Comparison of ENCODE assay signal across 17 mouse cellular contexts in the genomic region with DNA sequence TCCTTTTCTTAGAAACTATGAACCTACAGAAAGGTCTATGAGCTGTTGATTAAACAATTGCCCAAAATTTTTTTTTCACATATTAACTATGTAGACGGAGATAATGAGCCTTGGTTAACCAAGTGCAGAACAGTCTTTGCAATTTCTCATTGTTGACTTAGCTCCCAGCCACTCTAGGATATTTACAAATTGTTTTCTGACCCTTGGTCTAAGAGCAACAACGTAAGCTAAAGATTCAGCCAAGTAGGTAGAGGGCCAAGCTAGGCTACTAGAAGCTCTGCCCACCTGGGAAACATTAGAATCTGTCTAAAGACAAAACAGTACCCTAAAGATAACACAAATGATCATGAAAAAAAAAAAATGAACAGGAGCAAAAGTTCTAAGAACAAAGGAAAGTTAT.
"Had no signal": no experiment of that assay in that cellular context is flagged by ENCODE, and none has a peak within 500 bp of the region (broad histone marks: within the 10 kb centered on the region; RNA-seq: fewer than 3 reads in every experiment).

No protein-coding gene starts in this region.

- H3K4me1 ChIP-seq: lung, embryonic 15.5 days; megakaryocyte, embryonic 14.5 days; midbrain, embryonic 13.5 days; midbrain, embryonic 15.5 days; neural tube, embryonic 12.5 days; stomach, embryonic 15.5 days had no signal

- H3K4me3 ChIP-seq: lung, embryonic 15.5 days; megakaryocyte, embryonic 14.5 days; midbrain, embryonic 13.5 days; midbrain, embryonic 15.5 days; neural tube, embryonic 12.5 days; stomach, embryonic 15.5 days had no signal

- ATAC-seq: lung, postnatal 0 days; midbrain, embryonic 13.5 days; midbrain, embryonic 15.5 days had no signal

- H3K9ac ChIP-seq: lung, embryonic 15.5 days; midbrain, embryonic 13.5 days; midbrain, embryonic 15.5 days; neural tube, embryonic 12.5 days; stomach, embryonic 15.5 days had no signal

- H3K36me3 ChIP-seq: lung, embryonic 15.5 days; midbrain, embryonic 13.5 days; midbrain, embryonic 15.5 days; neural tube, embryonic 12.5 days; stomach, embryonic 15.5 days had no signal

- H3K9me3 ChIP-seq: lung, embryonic 15.5 days; megakaryocyte, embryonic 14.5 days; midbrain, embryonic 13.5 days; midbrain, embryonic 15.5 days; neural tube, embryonic 12.5 days; stomach, embryonic 15.5 days had no signal

- H3K27me3 ChIP-seq: lung, embryonic 15.5 days; megakaryocyte, embryonic 14.5 days; midbrain, embryonic 13.5 days; midbrain, embryonic 15.5 days; neural tube, embryonic 12.5 days; stomach, embryonic 15.5 days had no signal

- DNase-seq: lung, adult 2 months; lung, postnatal 14 days; lung, postnatal 36 days; right cerebral cortex, postnatal 14 days; thymus, adult 2 months; thymus, postnatal 25 days; thymus, postnatal 4 days had no signal

- H3K4me2 ChIP-seq: lung, embryonic 15.5 days; midbrain, embryonic 11.5 days; midbrain, embryonic 13.5 days; midbrain, embryonic 15.5 days; neural tube, embryonic 12.5 days; stomach, embryonic 15.5 days had no signal

- H3K27ac ChIP-seq: lung, embryonic 15.5 days; macrophage; midbrain, embryonic 13.5 days; midbrain, embryonic 15.5 days; neural tube, embryonic 12.5 days; stomach, embryonic 15.5 days; stomach, postnatal 0 days had no signal
